Mouse (Mus musculus): ENCODE measurements around the gene Dpep2nb. TPM values are rescaled to one million over a fixed set of nuclear protein-coding genes. Genes with fewer than 3 reads are reported as not detected.

The Dpep2nb gene
- polyA plus RNA-seq (2016; fragmentation: Nextera tagmentation; extraction: Ambion mirVana), result 0.26 TPM in 1 of 2 replicates, not detected in the other

DNA sequence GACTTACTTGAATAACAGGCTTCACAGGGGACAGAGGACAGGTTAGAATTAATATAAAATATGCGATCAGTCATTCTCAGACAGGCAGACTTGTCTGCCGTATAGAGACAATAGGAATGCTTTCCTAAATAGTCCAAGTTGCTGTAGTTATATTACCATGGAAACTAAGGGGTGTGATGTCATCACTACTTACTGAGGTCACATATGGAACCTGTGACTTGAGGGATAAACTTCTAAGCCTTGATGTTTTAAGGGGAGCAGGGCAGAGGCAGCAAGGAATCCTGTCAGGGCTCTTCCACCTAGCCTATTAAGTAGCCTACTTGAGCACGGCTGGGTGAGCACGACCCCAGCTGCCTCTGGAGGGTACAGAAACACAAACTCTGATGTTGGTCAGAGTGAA, at the start of gene Dpep2nb:
TSS of gene Dpep2nb (minus strand) at position 101 of the 400 bp plus-strand sequence.
- H3K4me2 ChIP-seq, result no peak within 1 kb of the TSS
- H3K9me3 ChIP-seq, result no peaks in the 10 kb centered on the region
- WGBS, result 79% methylated on average over 4 of the region's 4 CpGs
- no peak within 1 kb of the TSS for H3K4me3 ChIP-seq (replicated peaks)
- no peak within 1 kb of the TSS for H3K27ac ChIP-seq
- no peak within 1 kb of the TSS for H3K9ac ChIP-seq (replicated peaks)
- ATAC-seq (ENCODE audit: insufficient number of reproducible peaks, insufficient read depth, low FRiP score, low TSS enrichment, low read depth), result no peak
- H3K27me3 ChIP-seq, result no peaks in the 10 kb centered on the region
- peaks cover 17% of the 10 kb centered on the region; the same call in 1 of the 2 replicates for H3K36me3 ChIP-seq
- peaks cover 11% of the 10 kb centered on the region for H3K4me1 ChIP-seq (replicated peaks)

DNA sequence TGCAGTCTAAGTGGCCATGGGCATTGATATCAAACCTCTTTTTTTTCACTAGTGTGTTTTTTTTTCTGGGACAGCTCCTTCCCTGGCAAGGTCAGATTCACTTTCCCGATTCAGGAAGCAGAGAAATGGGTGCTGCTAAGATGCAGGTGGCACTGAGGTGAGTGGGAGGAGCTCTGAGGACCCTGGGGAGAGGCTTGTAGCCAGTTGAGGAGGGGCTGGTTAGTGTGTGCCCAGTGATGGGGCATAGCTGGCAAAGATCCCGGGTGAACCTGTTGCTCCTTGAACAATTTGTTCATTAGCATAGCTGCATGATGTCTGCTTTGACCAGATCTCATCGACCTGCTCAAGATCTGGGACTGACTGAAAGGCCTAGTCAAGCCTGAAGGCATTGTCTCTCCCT, 49.3 kb upstream of the Dpep2nb start:
- ATAC-seq (ENCODE audit: insufficient number of reproducible peaks, insufficient read depth, low FRiP score, low TSS enrichment, low read depth), result no peak
- Histone ChIP-seq H3K4me2 (no peak overlapping the region), H3K27ac (no peak overlapping the region), H3K9ac (replicated peaks) (no peak overlapping the region), H3K4me1 (replicated peaks) (peaks cover 11% of the 10 kb centered on the region), H3K36me3 (peaks cover 41% of the 10 kb centered on the region), H3K4me3 (replicated peaks) (no peak overlapping the region), H3K9me3 (no peaks in the 10 kb centered on the region), H3K27me3 (no peaks in the 10 kb centered on the region)
- WGBS, result 51% methylated on average over 3 of the region's 3 CpGs

DNA sequence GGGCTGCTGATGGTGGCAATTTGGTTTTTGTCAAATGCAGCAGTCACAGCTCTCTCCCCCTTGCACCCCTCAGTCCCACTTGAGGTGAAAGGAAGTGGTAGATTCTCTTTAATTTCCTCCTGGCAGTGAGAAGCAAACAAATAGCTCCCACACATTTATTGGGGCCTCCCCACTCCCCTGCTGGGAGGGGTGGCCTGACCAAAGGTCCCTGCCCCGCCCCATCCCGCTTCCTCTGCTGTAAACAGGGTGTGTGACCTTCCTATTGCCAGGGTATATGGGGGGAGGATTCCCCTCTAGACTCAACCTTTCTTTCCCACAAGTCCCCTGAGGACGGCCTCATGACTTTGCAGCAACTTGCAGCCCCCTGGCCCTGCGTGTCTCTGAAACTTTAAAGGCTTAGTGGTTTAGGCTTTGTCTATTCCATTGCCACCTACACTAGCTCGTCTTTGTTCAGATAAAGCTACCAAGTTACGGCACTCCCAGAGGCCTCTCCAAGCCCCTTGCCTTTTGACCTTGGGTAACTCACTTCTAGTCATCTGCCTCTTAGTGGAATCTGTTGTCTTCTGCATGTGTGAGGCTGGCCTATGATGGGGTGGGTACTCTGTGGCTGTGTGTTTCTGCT, 48.5 kb upstream of the Dpep2nb start:
- Histone ChIP-seq H3K36me3 (peaks cover 45% of the 10 kb centered on the region), H3K4me3 (replicated peaks) (no peak overlapping the region), H3K27ac (no peak overlapping the region), H3K4me1 (replicated peaks) (peaks cover 11% of the 10 kb centered on the region), H3K27me3 (no peaks in the 10 kb centered on the region), H3K9me3 (no peaks in the 10 kb centered on the region), H3K4me2 (no peak overlapping the region), H3K9ac (replicated peaks) (no peak overlapping the region)
- no peak for ATAC-seq (ENCODE audit: insufficient number of reproducible peaks, insufficient read depth, low FRiP score, low TSS enrichment, low read depth)
- 48% methylated on average over 6 of the region's 6 CpGs for WGBS

- Histone ChIP-seq H3K9ac (replicated peaks) (no peak overlapping the region), H3K27me3 (no peaks in the 10 kb centered on the region), H3K9me3 (no peaks in the 10 kb centered on the region), H3K4me3 (replicated peaks) (no peak overlapping the region), H3K4me1 (replicated peaks) (no peaks in the 10 kb centered on the region), H3K4me2 (no peak overlapping the region), H3K36me3 (peaks cover 51% of the 10 kb centered on the region), H3K27ac (no peak overlapping the region)
- 92% methylated on average over 9 of the region's 9 CpGs for WGBS
- no peak for ATAC-seq (ENCODE audit: insufficient number of reproducible peaks, insufficient read depth, low FRiP score, low TSS enrichment, low read depth)
These were observed 46.8 kb upstream of the Dpep2nb start for GRCm38 (mm10) chr8:106052510-106053089.

DNA sequence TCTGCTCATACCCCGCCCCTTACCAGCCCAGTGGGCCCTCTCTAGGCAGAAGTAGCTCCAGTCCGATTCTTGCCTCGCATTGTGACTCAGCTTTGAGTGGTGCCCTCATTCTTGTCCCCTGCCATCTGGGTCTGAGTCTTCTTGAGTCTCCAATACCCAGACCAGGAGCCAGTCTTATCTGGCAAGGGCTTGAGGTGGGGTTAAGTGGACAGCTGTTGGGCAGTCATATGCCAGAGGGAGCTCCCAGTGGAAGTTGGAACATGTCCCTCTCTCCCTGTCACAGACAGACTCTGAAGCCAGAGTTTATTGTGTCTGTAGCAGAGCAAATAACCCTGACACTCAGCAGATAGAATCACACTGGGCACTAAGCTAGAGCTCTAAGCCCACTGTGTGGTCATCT, 45.3 kb upstream of the Dpep2nb start:
- no peak for ATAC-seq (ENCODE audit: insufficient number of reproducible peaks, insufficient read depth, low FRiP score, low TSS enrichment, low read depth)
- H3K4me1 ChIP-seq (replicated peaks), result no peaks in the 10 kb centered on the region
- no peak overlapping the region for H3K4me2 ChIP-seq
- H3K27ac ChIP-seq, result no peak overlapping the region
- no peaks in the 10 kb centered on the region for H3K27me3 ChIP-seq
- no peak overlapping the region for H3K9ac ChIP-seq (replicated peaks)
- 88% methylated on average over 3 of the region's 3 CpGs for whole genome bisulfite sequencing
- no peak overlapping the region for H3K4me3 ChIP-seq (replicated peaks)
- H3K36me3 ChIP-seq, result peaks cover 57% of the 10 kb centered on the region
- no peaks in the 10 kb centered on the region for H3K9me3 ChIP-seq

- WGBS, result 89% methylated on average over 6 of the region's 6 CpGs
- Histone ChIP-seq H3K27me3 (no peaks in the 10 kb centered on the region), H3K36me3 (peaks cover 61% of the 10 kb centered on the region), H3K27ac (no peak overlapping the region), H3K4me3 (replicated peaks) (no peak overlapping the region), H3K9ac (replicated peaks) (no peak overlapping the region), H3K4me2 (no peak overlapping the region), H3K4me1 (replicated peaks) (no peaks in the 10 kb centered on the region), H3K9me3 (no peaks in the 10 kb centered on the region)
- ATAC-seq (ENCODE audit: insufficient number of reproducible peaks, insufficient read depth, low FRiP score, low TSS enrichment, low read depth), result no peak
These were observed 44.1 kb upstream of the Dpep2nb start for GRCm38 (mm10) chr8:106049840-106050239.

DNA sequence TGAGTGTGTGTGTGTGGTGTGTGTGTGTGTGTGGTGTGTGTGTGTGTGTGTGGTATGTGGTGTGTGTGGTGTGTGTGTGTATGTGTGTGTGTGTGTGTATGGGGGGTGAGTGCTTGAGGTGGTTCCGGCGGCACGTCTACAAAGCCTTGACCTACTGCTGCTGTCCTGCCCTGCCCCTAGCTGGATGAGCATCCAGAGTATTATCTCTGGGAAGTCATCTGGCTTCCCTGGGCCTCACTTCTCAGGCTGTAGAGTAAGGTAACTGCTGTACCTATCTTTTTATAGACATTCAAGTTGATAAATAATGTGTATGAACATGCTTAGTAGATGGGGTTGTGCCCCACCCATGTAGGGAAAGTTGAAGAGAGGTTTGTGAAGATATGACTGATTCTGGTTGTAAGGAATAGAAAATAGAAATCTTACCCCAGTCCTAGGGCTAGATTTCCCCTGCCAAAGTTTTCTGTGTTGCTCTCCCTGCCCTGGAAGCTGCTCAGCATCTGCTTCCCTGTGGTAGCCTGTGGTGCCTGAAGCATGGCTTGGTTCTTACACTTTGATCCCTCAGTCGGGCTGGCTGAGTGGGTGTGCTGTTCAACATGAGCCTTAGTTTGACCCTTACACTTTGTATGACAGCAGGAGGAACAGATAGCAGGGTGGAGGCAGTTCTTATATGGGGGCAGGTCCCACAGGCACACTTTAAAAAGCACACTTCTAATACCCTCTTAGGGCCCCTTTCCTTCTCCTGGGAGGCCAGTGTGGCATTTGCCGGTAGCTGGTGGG, 42.3 kb upstream of the Dpep2nb start:
- H3K9me3 ChIP-seq, result no peaks in the 10 kb centered on the region
- no peak overlapping the region for H3K27ac ChIP-seq
- peaks cover 54% of the 10 kb centered on the region for H3K36me3 ChIP-seq
- no peaks in the 10 kb centered on the region for H3K4me1 ChIP-seq (replicated peaks)
- 83% methylated on average over 5 of the region's 5 CpGs for WGBS
- H3K27me3 ChIP-seq, result no peaks in the 10 kb centered on the region
- no peak for ATAC-seq (ENCODE audit: insufficient number of reproducible peaks, insufficient read depth, low FRiP score, low TSS enrichment, low read depth)
- H3K9ac ChIP-seq (replicated peaks), result no peak overlapping the region
- no peak overlapping the region for H3K4me2 ChIP-seq
- H3K4me3 ChIP-seq (replicated peaks), result no peak overlapping the region

- Histone ChIP-seq H3K4me3 (replicated peaks) (no peak overlapping the region), H3K27ac (no peak overlapping the region), H3K4me2 (no peak overlapping the region), H3K4me1 (replicated peaks) (no peaks in the 10 kb centered on the region), H3K9ac (replicated peaks) (no peak overlapping the region), H3K36me3 (peaks cover 46% of the 10 kb centered on the region), H3K27me3 (no peaks in the 10 kb centered on the region), H3K9me3 (no peaks in the 10 kb centered on the region)
- no peak for ATAC-seq (ENCODE audit: insufficient number of reproducible peaks, insufficient read depth, low FRiP score, low TSS enrichment, low read depth)
- WGBS, result 90% methylated on average over 11 of the region's 11 CpGs
These were observed 41.2 kb upstream of the Dpep2nb start for GRCm38 (mm10) chr8:106046872-106047559.

GRCm38 (mm10) chr8:106044151-106044550, 38.4 kb upstream of the Dpep2nb start:
- Histone ChIP-seq H3K27ac (no peak overlapping the region), H3K4me2 (no peak overlapping the region), H3K4me3 (replicated peaks) (no peak overlapping the region), H3K9me3 (no peaks in the 10 kb centered on the region), H3K36me3 (peaks cover 25% of the 10 kb centered on the region), H3K9ac (replicated peaks) (no peak overlapping the region), H3K4me1 (replicated peaks) (no peaks in the 10 kb centered on the region), H3K27me3 (no peaks in the 10 kb centered on the region)
- 79% methylated on average over 3 of the region's 3 CpGs for WGBS
- ATAC-seq (ENCODE audit: insufficient number of reproducible peaks, insufficient read depth, low FRiP score, low TSS enrichment, low read depth), result no peak

- no peak for ATAC-seq (ENCODE audit: insufficient number of reproducible peaks, insufficient read depth, low FRiP score, low TSS enrichment, low read depth)
- 94% methylated on average over 2 of the region's 2 CpGs for WGBS
These were observed 37.3 kb upstream of the Dpep2nb start for GRCm38 (mm10) chr8:106043055-106043454.

DNA sequence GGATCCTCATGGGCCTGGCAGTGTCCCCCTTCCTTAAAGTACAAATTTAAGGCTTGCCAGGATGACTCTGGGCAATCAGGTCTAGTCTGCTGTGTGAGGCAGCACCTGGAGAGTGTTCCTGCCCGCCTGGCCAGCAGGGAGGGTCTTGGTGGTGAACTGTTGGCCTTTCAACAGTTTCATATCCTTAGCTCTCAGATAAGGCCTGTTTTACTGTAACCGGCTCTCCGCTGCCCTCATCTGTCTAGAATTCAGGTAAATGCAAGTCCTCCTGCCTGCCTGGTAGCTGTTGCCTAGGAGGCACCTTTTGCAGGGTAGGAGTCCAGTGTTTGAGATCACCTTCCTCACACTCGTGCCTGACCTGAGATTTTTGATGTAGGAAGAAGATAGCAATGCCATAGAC, 34.4 kb upstream of the Dpep2nb start:
- Histone ChIP-seq H3K4me3 (replicated peaks) (no peak overlapping the region), H3K4me2 (no peak overlapping the region), H3K9ac (replicated peaks) (no peak overlapping the region), H3K4me1 (replicated peaks) (no peaks in the 10 kb centered on the region), H3K27me3 (no peaks in the 10 kb centered on the region), H3K27ac (no peak overlapping the region), H3K36me3 (peaks cover 21% of the 10 kb centered on the region), H3K9me3 (no peaks in the 10 kb centered on the region)
- 75% methylated on average over 4 of the region's 4 CpGs for WGBS
- no peak for ATAC-seq (ENCODE audit: insufficient number of reproducible peaks, insufficient read depth, low FRiP score, low TSS enrichment, low read depth)

More at GRCm38 (mm10) chr8:106043055-106043454, 37.3 kb upstream of the Dpep2nb start:
- no peak overlapping the region for H3K9ac ChIP-seq (replicated peaks)
- H3K9me3 ChIP-seq, result no peaks in the 10 kb centered on the region
- no peaks in the 10 kb centered on the region for H3K27me3 ChIP-seq
- H3K36me3 ChIP-seq, result peaks cover 20% of the 10 kb centered on the region
- H3K27ac ChIP-seq, result no peak overlapping the region
- no peaks in the 10 kb centered on the region for H3K4me1 ChIP-seq (replicated peaks)
- H3K4me2 ChIP-seq, result no peak overlapping the region
- H3K4me3 ChIP-seq (replicated peaks), result no peak overlapping the region
